Mouse (Mus musculus) thymus, adult 2 months (tissue): ENCODE measurements around the gene Rpl9-ps6.

Experiments used
- CTCF ChIP-seq: fragments of 200-500 bp; IDR thresholded peaks from 2 replicates; pipeline ENCODE4 v1.5.1; 2012; ENCODE audit warnings: mild to moderate bottlenecking, control low read depth, low read length, moderate library complexity, borderline replicate concordance; ENCODE audit not compliant: control insufficient read depth, poor library complexity, insufficient read depth; ENCODE audit errors: extremely low read depth
- POLR2A ChIP-seq: fragments of 200-500 bp; IDR thresholded peaks from 2 replicates; pipeline ENCODE4 v1.6.1; 2012; ENCODE audit warnings: mild to moderate bottlenecking, low read length, control low read depth, moderate library complexity; ENCODE audit not compliant: control insufficient read depth, poor library complexity, insufficient read depth; ENCODE audit errors: extremely low read depth

- TF ChIP-seq CTCF: no peak
- TF ChIP-seq POLR2A: no peak
These were observed 43.9 kb upstream of the Rpl9-ps6 start for GRCm38 (mm10) chr19:32510267-32510666.
